Mouse (Mus musculus): ENCODE results near the gene Aff1. TPM values are rescaled to one million over a fixed set of nuclear protein-coding genes. Genes with fewer than 3 reads are reported as not detected.

Aff1 gene
- polyA plus RNA-seq, 1 experiment from 2014 or later, result 8.1 TPM

DNA sequence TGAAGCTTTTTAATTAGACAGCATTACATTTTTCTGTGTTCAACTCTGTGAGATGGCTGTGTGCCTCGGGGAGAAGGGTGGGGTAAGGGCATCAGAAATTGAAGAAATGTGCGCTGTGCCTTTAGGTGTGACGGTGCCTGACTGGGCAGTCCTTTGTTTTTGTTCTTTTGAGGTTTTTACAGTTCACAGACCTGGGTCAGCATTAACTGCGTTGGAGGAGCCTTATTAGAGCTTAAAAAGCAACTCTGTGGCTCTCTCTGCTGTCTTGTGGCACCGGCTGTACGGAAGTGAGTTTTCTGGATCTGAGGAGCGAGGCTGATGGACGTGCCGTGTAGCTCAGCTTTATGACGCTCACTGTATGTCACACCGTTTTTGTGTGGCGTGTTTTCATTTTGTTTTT lies 137.0 kb downstream of the Aff1 start:
- 77% methylated on average over 12 of the region's 12 CpGs for WGBS
- no peak overlapping the region for H3K4me3 ChIP-seq
- H3K36me3 ChIP-seq, result peaks cover 17% of the 10 kb centered on the region
- peaks cover 26% of the 10 kb centered on the region for H3K4me1 ChIP-seq
- H3K27ac ChIP-seq, result peak overlapping the region; percentile 69; the same call in 1 of the 2 replicates
- H3K27me3 ChIP-seq (ENCODE audit: insufficient read depth, poor library complexity, severe bottlenecking), result no peaks in the 10 kb centered on the region
- no peak for DNase-seq (ENCODE audit: low spot score)
- no peaks in the 10 kb centered on the region for H3K9me3 ChIP-seq

DNA sequence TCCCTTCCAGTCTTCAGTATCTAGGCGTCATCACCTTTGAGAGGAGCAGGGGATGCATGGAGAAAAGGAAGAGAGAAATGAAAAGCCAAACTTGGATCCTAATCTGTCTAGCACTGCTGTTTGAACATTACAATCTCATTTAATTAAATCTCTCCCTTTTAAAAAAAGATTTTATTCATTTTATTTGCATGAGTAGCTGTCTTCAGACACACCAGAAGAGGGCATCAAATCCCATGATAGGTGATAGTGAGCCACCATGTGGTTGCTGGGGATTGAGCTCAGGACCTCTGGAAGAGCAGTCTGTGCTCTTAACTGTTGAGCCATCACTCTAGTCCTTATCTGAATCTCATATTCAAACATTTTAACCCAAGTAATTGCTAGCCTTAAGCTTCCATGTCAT lies 138.7 kb downstream of the Aff1 start:
- no peak overlapping the region for H3K4me3 ChIP-seq
- H3K9me3 ChIP-seq, result no peaks in the 10 kb centered on the region
- WGBS, result 88% methylated on average over 1 of the region's 1 CpGs
- peaks cover 22% of the 10 kb centered on the region for H3K36me3 ChIP-seq
- no peaks in the 10 kb centered on the region for H3K27me3 ChIP-seq (ENCODE audit: insufficient read depth, poor library complexity, severe bottlenecking)
- H3K27ac ChIP-seq, result no peak overlapping the region
- DNase-seq (ENCODE audit: low spot score), result no peak
- H3K4me1 ChIP-seq, result peaks cover 36% of the 10 kb centered on the region

- Histone ChIP-seq H3K9me3 (no peaks in the 10 kb centered on the region), H3K36me3 (peaks cover 14% of the 10 kb centered on the region), H3K4me3 (no peak overlapping the region), H3K4me1 (peaks cover 47% of the 10 kb centered on the region), H3K27ac (0 out of 2 replicates have a peak overlapping the region, but pooled peaks have one; percentile 37), H3K27me3 (ENCODE audit: insufficient read depth, poor library complexity, severe bottlenecking) (no peaks in the 10 kb centered on the region)
- no peak for DNase-seq (ENCODE audit: low spot score)
- 77% methylated on average over 15 of the region's 15 CpGs for WGBS
These were observed 143.4 kb downstream of the Aff1 start for GRCm38 (mm10) chr5:103835471-103836147.

DNA sequence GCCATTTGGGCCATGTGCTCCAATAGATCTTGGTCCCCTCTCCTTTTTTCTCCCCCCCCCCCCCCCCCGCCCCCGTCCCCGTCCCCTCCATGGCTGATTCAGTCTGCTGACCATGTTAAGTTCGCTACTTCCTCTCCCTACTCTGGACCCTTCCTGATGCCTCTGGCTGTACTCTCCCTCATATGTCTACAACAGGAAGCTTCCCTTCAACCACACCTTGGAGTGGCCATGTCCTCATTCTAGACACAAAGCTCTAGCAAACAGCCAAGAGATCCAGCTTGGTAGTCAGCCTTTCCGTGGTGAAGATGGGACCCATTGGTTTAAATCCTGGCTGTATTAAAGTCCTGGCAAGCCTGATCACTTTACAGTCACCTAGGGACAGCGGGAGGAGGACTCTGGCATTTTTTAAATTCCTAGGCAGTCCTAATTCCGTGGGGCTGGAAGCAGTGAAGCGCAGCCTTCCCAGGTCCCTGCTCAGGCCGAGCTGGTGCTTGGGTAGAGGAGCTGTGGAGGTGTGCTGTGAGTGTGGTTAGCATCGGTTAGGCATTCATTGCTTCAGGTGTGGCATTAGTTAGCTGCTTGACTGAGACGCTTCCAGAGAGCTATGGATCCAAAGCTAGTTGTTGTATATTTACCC lies 144.1 kb downstream of the Aff1 start:
- Histone ChIP-seq H3K36me3 (peaks cover 14% of the 10 kb centered on the region), H3K27me3 (ENCODE audit: insufficient read depth, poor library complexity, severe bottlenecking) (no peaks in the 10 kb centered on the region), H3K27ac (peak overlapping the region; percentile 37; the same call in 1 of the 2 replicates), H3K9me3 (no peaks in the 10 kb centered on the region), H3K4me1 (peaks cover 47% of the 10 kb centered on the region), H3K4me3 (no peak overlapping the region)
- no peak for DNase-seq (ENCODE audit: low spot score)
- 65% methylated on average over 10 of the region's 11 CpGs for WGBS

DNA sequence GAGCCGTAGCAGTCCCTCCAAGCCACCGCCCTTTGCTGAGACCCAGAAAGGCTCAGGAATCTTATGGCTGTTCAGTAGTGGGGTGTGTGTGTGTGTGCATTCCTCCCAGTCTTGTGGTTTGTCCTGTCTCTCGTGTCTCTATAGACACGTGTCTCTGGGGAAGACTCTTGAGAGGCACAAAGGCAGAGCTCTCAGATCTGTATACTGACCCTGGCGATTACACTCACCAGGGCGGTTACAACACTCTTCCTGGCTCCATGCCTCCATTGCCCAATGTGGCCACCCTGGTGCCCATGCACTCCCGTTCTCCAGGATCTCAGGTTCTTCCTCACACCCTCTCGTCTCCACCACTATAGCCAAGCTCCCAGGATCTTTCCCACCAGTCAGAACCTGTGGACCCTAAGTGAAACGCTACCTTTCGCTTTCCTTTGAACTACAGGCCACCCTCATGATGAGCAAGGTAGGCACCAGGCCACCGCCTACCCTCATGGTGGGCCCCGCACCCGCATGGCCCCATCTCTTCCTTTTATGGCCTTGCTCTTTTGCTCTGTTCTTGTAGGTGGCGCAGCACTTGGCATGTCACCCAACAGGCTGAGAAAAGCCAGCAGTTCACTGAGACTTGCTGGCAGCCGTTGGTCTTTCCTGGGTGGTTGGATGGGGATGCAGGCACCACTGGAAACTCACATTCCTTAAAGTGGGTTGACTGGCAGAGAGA lies 146.5 kb downstream of the Aff1 start:
- WGBS, result 84% methylated on average over 15 of the region's 15 CpGs

DNA sequence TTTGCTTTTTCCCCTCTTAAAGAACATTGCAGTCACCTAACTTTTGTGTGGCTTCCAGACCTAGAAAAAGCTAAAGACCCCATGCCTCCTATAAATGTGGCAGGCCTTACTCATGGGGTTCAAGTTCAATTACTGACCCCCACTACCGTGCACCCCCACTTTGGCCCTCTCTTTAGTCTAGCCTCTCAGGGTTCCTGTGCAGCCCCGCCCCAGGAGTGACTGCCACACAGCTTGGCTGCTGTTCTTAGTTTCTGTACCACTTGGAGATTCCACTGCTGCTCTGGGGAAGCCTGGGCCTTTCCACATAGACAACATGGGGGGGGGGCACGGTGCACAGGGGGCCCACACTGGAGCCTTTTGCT lies 147.1 kb downstream of the Aff1 start:
- no peak for DNase-seq (ENCODE audit: low spot score)
- peak overlapping the region; percentile 56; the same call in 1 of the 2 replicates for H3K27ac ChIP-seq
- 89% methylated on average over 3 of the region's 3 CpGs for WGBS
- no peaks in the 10 kb centered on the region for H3K9me3 ChIP-seq
- H3K4me3 ChIP-seq, result no peak overlapping the region
- peaks cover 22% of the 10 kb centered on the region for H3K36me3 ChIP-seq
- no peaks in the 10 kb centered on the region for H3K27me3 ChIP-seq (ENCODE audit: insufficient read depth, poor library complexity, severe bottlenecking)
- H3K4me1 ChIP-seq, result peaks cover 37% of the 10 kb centered on the region

More for the DNA sequence above, 146.5 kb downstream of the Aff1 start:
- Histone ChIP-seq H3K27me3 (ENCODE audit: insufficient read depth, poor library complexity, severe bottlenecking) (no peaks in the 10 kb centered on the region), H3K4me1 (peaks cover 43% of the 10 kb centered on the region), H3K9me3 (no peaks in the 10 kb centered on the region), H3K4me3 (no peak overlapping the region), H3K27ac (peak overlapping the region; percentile 17; the same call in 1 of the 2 replicates), H3K36me3 (peaks cover 27% of the 10 kb centered on the region)
- no peak for DNase-seq (ENCODE audit: low spot score)

GRCm38 (mm10) chr5:103843938-103844337 lies 151.8 kb downstream of the Aff1 start:
- Histone ChIP-seq H3K27me3 (ENCODE audit: insufficient read depth, poor library complexity, severe bottlenecking) (no peaks in the 10 kb centered on the region), H3K27ac (no peak overlapping the region), H3K36me3 (peaks cover 49% of the 10 kb centered on the region), H3K4me1 (peaks cover 15% of the 10 kb centered on the region), H3K9me3 (no peaks in the 10 kb centered on the region), H3K4me3 (no peak overlapping the region)
- WGBS, result 31% methylated on average over 1 of the region's 1 CpGs
- DNase-seq (ENCODE audit: low spot score), result peak; percentile 81

DNA sequence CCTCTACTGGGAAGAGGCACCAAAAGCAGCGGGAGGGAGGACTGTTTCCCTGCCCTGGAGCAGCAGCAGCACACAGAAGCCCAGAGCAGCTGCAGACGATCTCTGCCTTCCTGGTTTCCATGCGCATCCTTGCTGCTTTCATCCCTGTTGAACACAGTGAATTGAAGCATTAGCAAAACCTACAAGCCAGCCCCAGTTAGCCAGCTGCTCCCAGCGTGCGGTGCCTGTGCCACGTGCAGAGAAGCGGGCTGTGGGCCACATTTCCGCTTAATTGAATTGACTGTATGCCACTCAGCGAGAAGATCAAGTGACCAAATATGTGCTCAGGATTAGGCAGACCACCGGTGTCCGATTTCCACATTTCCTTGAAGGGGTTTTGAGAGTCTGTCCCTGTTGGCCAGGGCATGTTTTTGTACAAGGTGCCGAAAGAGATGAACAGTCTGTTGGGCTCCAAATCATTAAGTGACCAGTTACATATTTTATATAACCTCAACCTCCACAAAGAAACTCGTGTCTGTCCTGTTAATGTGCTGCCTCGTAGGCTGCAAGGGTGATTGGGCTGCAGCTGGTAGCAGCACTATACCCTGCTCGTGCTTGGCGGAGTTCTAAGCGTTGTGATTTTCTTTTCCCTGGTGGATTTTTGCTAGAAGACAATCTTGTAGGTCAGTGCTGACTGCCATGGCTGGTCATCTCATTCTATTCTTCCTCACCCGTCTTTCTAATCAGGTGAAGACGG lies 153.4 kb downstream of the Aff1 start:
- Histone ChIP-seq H3K9me3 (no peaks in the 10 kb centered on the region), H3K27ac (no peak overlapping the region), H3K4me1 (0 out of 2 replicates have a peak, but pooled peaks cover 3% of the 10 kb centered on the region), H3K27me3 (ENCODE audit: insufficient read depth, poor library complexity, severe bottlenecking) (no peaks in the 10 kb centered on the region), H3K4me3 (no peak overlapping the region), H3K36me3 (peaks cover 59% of the 10 kb centered on the region)
- DNase-seq (ENCODE audit: low spot score), result no peak
- WGBS, result 81% methylated on average over 19 of the region's 19 CpGs

- Histone ChIP-seq H3K36me3 (peaks cover 63% of the 10 kb centered on the region), H3K4me3 (no peak overlapping the region), H3K9me3 (no peaks in the 10 kb centered on the region), H3K27ac (no peak overlapping the region), H3K4me1 (0 out of 2 replicates have a peak, but pooled peaks cover 3% of the 10 kb centered on the region), H3K27me3 (ENCODE audit: insufficient read depth, poor library complexity, severe bottlenecking) (no peaks in the 10 kb centered on the region)
- no peak for DNase-seq (ENCODE audit: low spot score)
- 89% methylated on average over 10 of the region's 10 CpGs for WGBS
These were observed 154.0 kb downstream of the Aff1 start for GRCm38 (mm10) chr5:103846154-103846551.

DNA sequence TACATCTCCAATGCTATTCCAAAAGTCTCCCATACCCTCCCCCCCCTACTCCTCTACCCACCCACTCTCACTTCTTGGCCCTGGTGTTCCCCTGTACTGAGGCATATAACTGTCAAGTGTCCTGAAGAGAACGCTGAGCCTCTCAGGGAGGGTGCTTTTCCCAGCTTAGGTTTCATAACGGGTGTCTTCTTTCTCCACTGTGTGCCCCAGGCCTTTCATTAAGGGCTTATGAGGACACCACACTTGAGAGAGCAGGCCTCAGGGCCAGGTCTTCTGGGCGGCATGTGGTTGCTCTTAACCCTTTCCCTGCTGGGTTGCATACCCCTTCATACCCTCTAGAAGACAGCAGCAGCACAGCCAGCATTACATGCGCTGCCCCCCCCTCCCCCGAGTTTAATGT lies 154.4 kb downstream of the Aff1 start:
- H3K27ac ChIP-seq, result no peak overlapping the region
- no peaks in the 10 kb centered on the region for H3K27me3 ChIP-seq (ENCODE audit: insufficient read depth, poor library complexity, severe bottlenecking)
- no peak overlapping the region for H3K4me3 ChIP-seq
- peaks cover 68% of the 10 kb centered on the region for H3K36me3 ChIP-seq
- DNase-seq (ENCODE audit: low spot score), result no peak
- no peaks in the 10 kb centered on the region for H3K9me3 ChIP-seq
- H3K4me1 ChIP-seq, result 0 out of 2 replicates have a peak, but pooled peaks cover 3% of the 10 kb centered on the region
- WGBS, result 57% methylated on average over 5 of the region's 5 CpGs

GRCm38 (mm10) chr5:103848546-103848945 lies 156.4 kb downstream of the Aff1 start:
- WGBS, result 86% methylated on average over 8 of the region's 8 CpGs
- peaks cover 59% of the 10 kb centered on the region for H3K36me3 ChIP-seq
- DNase-seq (ENCODE audit: low spot score), result no peak

DNA sequence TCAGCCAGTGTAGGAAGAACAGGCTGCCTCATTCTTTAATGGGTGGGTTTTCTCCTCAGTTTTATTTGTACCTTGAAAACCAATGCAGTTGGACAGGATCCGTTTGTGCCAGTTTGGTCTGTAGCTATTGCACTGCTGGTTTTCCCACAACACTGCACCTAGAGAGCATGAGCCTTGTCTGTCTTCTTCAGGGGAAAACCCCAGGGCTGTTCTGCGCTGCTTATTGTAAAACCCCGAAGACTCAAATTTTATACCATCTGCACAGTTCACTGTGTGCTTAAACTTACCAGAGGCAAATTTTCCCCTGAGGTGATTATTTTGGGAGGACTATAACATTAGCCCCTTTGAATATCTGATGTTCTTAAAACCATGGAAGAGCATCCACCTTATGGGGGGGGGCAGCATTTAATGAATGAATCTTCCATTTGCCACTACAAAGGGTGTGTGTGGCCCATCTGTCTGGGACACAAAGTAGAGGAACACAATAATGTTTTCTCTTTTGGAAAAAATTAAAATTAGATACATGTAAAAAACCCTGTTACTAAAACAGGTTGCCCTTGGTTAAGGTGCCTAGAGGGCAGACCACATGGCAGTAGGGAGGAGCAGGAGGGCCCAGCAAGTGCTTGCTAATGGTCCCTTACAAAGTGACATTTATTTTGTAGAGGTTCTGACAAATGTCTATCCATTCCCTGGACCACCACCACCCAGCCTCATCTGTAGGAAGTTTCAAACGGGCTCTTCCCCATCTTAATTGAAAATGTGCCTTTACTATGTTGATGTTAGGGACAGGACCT lies 160.8 kb downstream of the Aff1 start:
- no peak for DNase-seq (ENCODE audit: low spot score)
- no peaks in the 10 kb centered on the region for H3K27me3 ChIP-seq (ENCODE audit: insufficient read depth, poor library complexity, severe bottlenecking)
- WGBS, result 86% methylated on average over 4 of the region's 4 CpGs
- no peak overlapping the region for H3K4me3 ChIP-seq
- peaks cover 10% of the 10 kb centered on the region for H3K4me1 ChIP-seq
- H3K9me3 ChIP-seq, result no peaks in the 10 kb centered on the region
- no peak overlapping the region for H3K27ac ChIP-seq
- peaks cover 36% of the 10 kb centered on the region for H3K36me3 ChIP-seq

More at GRCm38 (mm10) chr5:103848546-103848945, 156.4 kb downstream of the Aff1 start:
- Histone ChIP-seq H3K4me3 (no peak overlapping the region), H3K4me1 (0 out of 2 replicates have a peak, but pooled peaks cover 3% of the 10 kb centered on the region), H3K27ac (no peak overlapping the region), H3K27me3 (ENCODE audit: insufficient read depth, poor library complexity, severe bottlenecking) (no peaks in the 10 kb centered on the region), H3K9me3 (no peaks in the 10 kb centered on the region)

All from heart, embryonic 10.5 days (tissue).